Mouse (Mus musculus): Measurements from ENCODE around the gene Slc4a2. TPM values are rescaled to one million over a fixed set of nuclear protein-coding genes. Genes with fewer than 3 reads are reported as not detected.

Slc4a2 gene
- polyA plus RNA-seq, 1 experiment from 2014 or later, result 41.0 TPM

DNA sequence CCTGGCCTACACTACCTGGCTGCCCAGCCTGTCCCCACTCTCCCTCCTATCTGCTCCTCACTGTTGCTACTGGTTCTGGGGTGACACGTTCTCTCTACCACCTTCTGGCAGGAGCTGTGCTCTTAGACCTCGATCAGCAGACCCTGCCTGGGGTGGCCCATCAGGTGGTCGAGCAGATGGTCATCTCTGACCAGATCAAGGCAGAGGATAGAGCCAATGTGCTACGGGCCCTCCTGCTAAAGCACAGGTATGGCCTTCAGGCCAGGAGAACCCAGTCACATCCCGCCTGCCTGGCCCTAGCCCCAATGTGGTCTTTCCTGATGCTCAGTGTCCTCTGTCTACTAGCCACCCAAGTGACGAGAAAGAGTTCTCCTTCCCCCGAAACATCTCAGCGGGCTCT is 10.4 kb downstream of the Slc4a2 start:
- Histone ChIP-seq H3K4me2 (no peak overlapping the region), H3K9ac (no peak overlapping the region), H3K9me3 (no peaks in the 10 kb centered on the region), H3K4me1 (peaks cover 2% of the 10 kb centered on the region; the same call in 1 of the 2 replicates), H3K4me3 (no peak overlapping the region), H3K27ac (no peak overlapping the region), H3K27me3 (no peaks in the 10 kb centered on the region), H3K36me3 (peaks cover 91% of the 10 kb centered on the region)
- WGBS, result 90% methylated on average over 8 of the region's 8 CpGs
- no peak; the same call in 1 of the 2 replicates for ATAC-seq (ENCODE audit: insufficient number of reproducible peaks, insufficient read depth, low FRiP score, low TSS enrichment, low read depth)

DNA sequence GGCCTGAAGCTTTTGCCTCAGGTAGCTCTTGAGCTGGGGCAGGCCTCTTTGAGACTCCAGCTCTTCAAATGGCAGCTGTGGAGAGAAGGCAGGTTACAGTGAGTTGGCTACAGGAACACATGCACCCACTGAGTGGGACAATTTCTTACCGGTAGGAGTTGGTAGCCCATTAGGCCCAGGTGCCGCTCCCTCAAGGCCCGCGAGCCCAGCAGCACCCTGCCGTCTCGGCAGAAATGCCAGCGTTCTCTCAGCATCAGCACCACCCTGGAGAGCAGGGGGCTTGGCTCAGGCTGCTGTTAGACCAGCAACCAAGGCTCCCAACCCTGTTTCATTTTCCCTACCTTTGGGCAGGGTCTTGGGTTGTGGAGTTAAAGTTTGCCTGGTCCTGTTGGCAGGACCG is 17.6 kb downstream of the Slc4a2 start:
- H3K9ac ChIP-seq, result no peak overlapping the region

GRCm38 (mm10) chr5:24442029-24442428 is 18.4 kb downstream of the Slc4a2 start:
- Histone ChIP-seq H3K27ac (no peak overlapping the region), H3K36me3 (peaks cover 60% of the 10 kb centered on the region), H3K4me1 (peaks cover 25% of the 10 kb centered on the region), H3K4me3 (no peak overlapping the region), H3K9me3 (no peaks in the 10 kb centered on the region), H3K4me2 (no peak overlapping the region), H3K27me3 (no peaks in the 10 kb centered on the region), H3K9ac (no peak overlapping the region)
- ATAC-seq (ENCODE audit: insufficient number of reproducible peaks, insufficient read depth, low FRiP score, low TSS enrichment, low read depth), result no peak
- WGBS, result 82% methylated on average over 9 of the region's 9 CpGs

More for the DNA sequence above, 17.6 kb downstream of the Slc4a2 start:
- WGBS, result 90% methylated on average over 8 of the region's 8 CpGs
- Histone ChIP-seq H3K27ac (no peak overlapping the region), H3K27me3 (no peaks in the 10 kb centered on the region), H3K36me3 (peaks cover 67% of the 10 kb centered on the region), H3K4me1 (peaks cover 18% of the 10 kb centered on the region), H3K4me2 (no peak overlapping the region), H3K9me3 (no peaks in the 10 kb centered on the region), H3K4me3 (no peak overlapping the region)
- ATAC-seq (ENCODE audit: insufficient number of reproducible peaks, insufficient read depth, low FRiP score, low TSS enrichment, low read depth), result no peak

GRCm38 (mm10) chr5:24443204-24443603 is 19.6 kb downstream of the Slc4a2 start:
- 94% methylated on average over 7 of the region's 7 CpGs for WGBS
- Histone ChIP-seq H3K4me2 (no peak overlapping the region), H3K9me3 (no peaks in the 10 kb centered on the region), H3K36me3 (peaks cover 55% of the 10 kb centered on the region), H3K27me3 (no peaks in the 10 kb centered on the region), H3K9ac (no peak overlapping the region), H3K4me3 (no peak overlapping the region), H3K27ac (no peak overlapping the region), H3K4me1 (peaks cover 35% of the 10 kb centered on the region)
- ATAC-seq (ENCODE audit: insufficient number of reproducible peaks, insufficient read depth, low FRiP score, low TSS enrichment, low read depth), result no peak

DNA sequence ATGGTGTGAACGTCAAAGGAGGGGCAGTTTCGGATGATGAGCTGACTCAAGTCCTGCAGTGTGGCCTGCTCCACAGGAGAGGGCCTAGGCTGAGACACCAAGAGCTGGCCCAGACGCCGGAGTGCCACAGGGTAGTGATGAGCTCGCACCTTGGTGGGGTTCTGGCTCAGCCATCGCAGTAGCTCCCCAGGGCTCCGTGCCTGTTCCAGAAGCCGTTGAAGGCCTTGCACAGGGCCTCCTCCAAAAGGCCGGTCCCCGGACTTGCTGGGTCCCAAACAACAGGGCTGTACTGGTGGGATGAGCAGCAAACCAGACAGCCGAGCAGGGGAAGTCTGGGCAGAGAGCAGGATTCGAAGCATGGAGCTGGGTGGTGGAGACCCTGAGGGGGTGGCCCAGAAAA is 20.3 kb downstream of the Slc4a2 start:
- Histone ChIP-seq H3K4me3 (peak overlapping the region; percentile 93), H3K9ac (peak overlapping the region; percentile 96), H3K4me2 (peak overlapping the region; percentile 92), H3K36me3 (peaks cover 49% of the 10 kb centered on the region), H3K27me3 (0 out of 2 replicates have a peak, but pooled peaks cover 3% of the 10 kb centered on the region), H3K27ac (0 out of 2 replicates have a peak overlapping the region, but pooled peaks have one; percentile 92), H3K4me1 (peaks cover 35% of the 10 kb centered on the region), H3K9me3 (no peaks in the 10 kb centered on the region)
- no peak for ATAC-seq (ENCODE audit: insufficient number of reproducible peaks, insufficient read depth, low FRiP score, low TSS enrichment, low read depth)
- 81% methylated on average over 12 of the region's 12 CpGs for WGBS

DNA sequence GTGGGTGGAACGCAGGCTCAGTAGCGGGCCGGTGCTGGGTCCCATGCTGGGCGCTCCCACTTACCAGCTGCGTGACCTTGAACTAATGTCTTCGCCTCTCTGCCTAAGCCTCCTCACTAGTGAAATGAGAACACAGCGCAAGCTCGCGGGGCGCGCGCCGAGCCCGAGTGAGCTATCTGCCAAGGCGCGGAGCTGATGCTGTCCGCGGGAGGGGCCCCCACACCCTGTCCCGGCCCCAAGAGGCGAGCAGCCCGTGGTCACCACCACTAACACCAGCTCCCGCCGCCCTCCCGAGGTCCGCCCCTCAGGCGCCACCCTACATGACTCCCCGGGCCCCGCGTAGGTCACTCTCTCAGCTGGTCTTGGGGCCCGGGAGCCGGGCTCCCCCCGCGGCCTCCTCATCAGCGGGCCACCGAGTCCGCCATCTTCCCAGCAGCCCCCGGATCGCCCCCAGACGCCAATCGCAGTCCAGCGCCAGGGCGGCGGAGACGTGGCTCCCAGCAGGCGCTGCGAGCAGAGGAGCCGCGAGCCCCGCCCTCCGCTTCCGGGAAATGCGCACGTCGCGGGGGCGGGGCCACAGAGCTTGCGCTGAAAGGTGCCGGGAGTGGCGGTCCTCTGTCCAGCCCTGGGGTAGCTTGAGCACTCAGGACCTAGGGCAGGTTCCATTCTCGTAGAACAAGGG is 21.2 kb downstream of the Slc4a2 start, which contains the start of gene Fastk:
Fastk (minus strand) TSS at position 542 of the 682 bp plus-strand sequence.
- H3K9ac ChIP-seq, result peak within 1 kb of the TSS; percentile 96
- peak within 1 kb of the TSS; percentile 92 for H3K4me2 ChIP-seq
- under 1% methylated on average over 60 of the region's 60 CpGs for WGBS
- H3K4me1 ChIP-seq, result peaks cover 35% of the 10 kb centered on the region
- peak; percentile 85 for ATAC-seq (ENCODE audit: insufficient number of reproducible peaks, insufficient read depth, low FRiP score, low TSS enrichment, low read depth)
- no peaks in the 10 kb centered on the region for H3K9me3 ChIP-seq
- H3K27ac ChIP-seq, result peak within 1 kb of the TSS; percentile 92
- peaks cover 39% of the 10 kb centered on the region for H3K36me3 ChIP-seq
- H3K27me3 ChIP-seq, result 0 out of 2 replicates have a peak, but pooled peaks cover 4% of the 10 kb centered on the region
- H3K4me3 ChIP-seq, result peak within 1 kb of the TSS; percentile 93

- WGBS, result 51% methylated on average over 20 of the region's 20 CpGs
- Histone ChIP-seq H3K4me2 (peak overlapping the region; percentile 92), H3K9ac (peak overlapping the region; percentile 96), H3K27me3 (0 out of 2 replicates have a peak, but pooled peaks cover 4% of the 10 kb centered on the region), H3K4me1 (peaks cover 35% of the 10 kb centered on the region), H3K27ac (peak overlapping the region; percentile 92), H3K4me3 (peak overlapping the region; percentile 93), H3K9me3 (no peaks in the 10 kb centered on the region), H3K36me3 (peaks cover 32% of the 10 kb centered on the region)
- ATAC-seq (ENCODE audit: insufficient number of reproducible peaks, insufficient read depth, low FRiP score, low TSS enrichment, low read depth), result no peak
Measured at GRCm38 (mm10) chr5:24445428-24446080, 21.9 kb downstream of the Slc4a2 start.

DNA sequence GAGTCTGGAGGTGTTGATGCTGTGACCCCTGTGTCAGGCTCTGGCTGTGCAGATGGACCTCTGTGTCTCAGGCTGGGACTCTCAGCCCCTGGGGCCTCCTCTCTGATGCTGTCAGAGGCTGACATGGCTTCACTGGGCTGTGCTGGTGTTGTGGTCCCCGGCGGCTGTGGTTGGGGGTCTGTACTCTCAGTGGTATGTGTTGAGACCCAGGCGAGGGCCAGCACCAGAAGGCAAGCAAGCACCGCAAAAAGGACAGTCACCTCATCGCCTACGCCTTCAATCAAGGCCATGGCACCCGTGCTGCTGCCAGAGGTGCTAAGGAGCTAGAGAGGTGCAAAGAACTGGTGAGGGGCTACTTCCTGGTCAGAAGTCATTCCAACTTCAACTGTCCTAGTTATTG is 23.0 kb downstream of the Slc4a2 start:
- Histone ChIP-seq H3K9me3 (no peaks in the 10 kb centered on the region), H3K9ac (no peak overlapping the region), H3K27ac (no peak overlapping the region), H3K4me2 (peak overlapping the region; percentile 86; the same call in 1 of the 2 replicates), H3K4me1 (peaks cover 41% of the 10 kb centered on the region), H3K27me3 (0 out of 2 replicates have a peak, but pooled peaks cover 4% of the 10 kb centered on the region), H3K4me3 (no peak overlapping the region), H3K36me3 (peaks cover 22% of the 10 kb centered on the region)
- ATAC-seq (ENCODE audit: insufficient number of reproducible peaks, insufficient read depth, low FRiP score, low TSS enrichment, low read depth), result no peak
- 93% methylated on average over 7 of the region's 7 CpGs for WGBS

GRCm38 (mm10) chr5:24447624-24448298 is 24.1 kb downstream of the Slc4a2 start, which contains the start of gene Tmub1:
Gene Tmub1 (minus strand): TSS chr5:24447854.
- peak within 1 kb of the TSS; percentile 86 for H3K4me2 ChIP-seq
- H3K27me3 ChIP-seq, result 0 out of 2 replicates have a peak, but pooled peaks cover 4% of the 10 kb centered on the region
- peak within 1 kb of the TSS; percentile 68 for H3K4me3 ChIP-seq
- peak within 1 kb of the TSS; percentile 71 for H3K9ac ChIP-seq
- 2% methylated on average over 34 of the region's 34 CpGs for WGBS
- H3K4me1 ChIP-seq, result peaks cover 41% of the 10 kb centered on the region
- no peaks in the 10 kb centered on the region for H3K9me3 ChIP-seq
- peaks cover 11% of the 10 kb centered on the region; the same call in 1 of the 2 replicates for H3K36me3 ChIP-seq
- H3K27ac ChIP-seq, result peak within 1 kb of the TSS; percentile 28; the same call in 1 of the 2 replicates
- ATAC-seq (ENCODE audit: insufficient number of reproducible peaks, insufficient read depth, low FRiP score, low TSS enrichment, low read depth), result peak; percentile 38; the same call in 1 of the 2 replicates

DNA sequence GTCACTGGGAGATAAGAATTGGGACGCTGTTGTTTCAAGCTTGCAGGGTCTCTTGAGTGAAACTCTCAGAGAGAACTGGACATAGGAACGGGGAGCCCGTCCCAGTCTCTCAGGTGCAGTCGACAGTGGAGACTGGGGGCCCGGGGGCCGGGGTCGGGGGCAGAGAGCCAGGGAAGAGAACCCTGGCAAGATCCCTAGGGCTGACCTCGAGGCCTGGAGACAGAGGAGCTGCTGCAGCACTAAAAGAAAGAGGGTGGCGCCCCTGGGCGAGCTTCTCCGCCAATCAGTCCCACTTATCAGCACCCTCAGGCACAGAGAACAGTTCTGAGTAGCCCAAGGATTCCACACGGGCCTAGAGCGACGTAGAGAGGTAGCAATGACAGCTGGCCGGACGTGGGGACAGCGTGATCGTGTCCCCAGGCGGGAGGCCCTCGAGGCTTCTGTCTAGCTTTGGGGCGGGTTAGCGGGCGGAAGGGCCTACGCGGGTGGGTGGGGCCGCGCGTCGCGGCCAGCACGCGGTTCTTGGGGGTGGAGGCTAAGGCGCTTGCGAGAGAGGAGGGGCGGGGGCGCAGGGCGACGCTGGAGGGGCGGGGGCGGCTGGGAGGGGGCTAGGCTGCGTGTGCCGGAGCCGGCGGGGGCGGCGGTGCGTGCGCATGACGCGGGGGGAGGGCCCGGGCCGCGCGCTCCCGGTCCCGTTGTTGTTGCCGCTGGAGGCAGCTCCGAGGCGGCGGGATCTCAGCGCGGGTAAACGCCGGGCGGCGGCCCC is 27.8 kb downstream of the Slc4a2 start:
- Histone ChIP-seq H3K4me3 (peak overlapping the region; percentile 93), H3K4me1 (peaks cover 58% of the 10 kb centered on the region), H3K27ac (peak overlapping the region; percentile 92), H3K9me3 (no peaks in the 10 kb centered on the region), H3K9ac (peak overlapping the region; percentile 94), H3K27me3 (0 out of 2 replicates have a peak, but pooled peaks cover 4% of the 10 kb centered on the region), H3K4me2 (peak overlapping the region; percentile 99), H3K36me3 (0 out of 2 replicates have a peak, but pooled peaks cover 10% of the 10 kb centered on the region)
- peak; percentile 77 for ATAC-seq (ENCODE audit: insufficient number of reproducible peaks, insufficient read depth, low FRiP score, low TSS enrichment, low read depth)
- WGBS, result 2% methylated on average over 55 of the region's 66 CpGs
